Mouse (Mus musculus) CH12.LX (cell line): ENCODE results near the gene Fut1.

Experiments
- BHLHE40 ChIP-seq: IDR thresholded peaks from 2 replicates; pipeline ENCODE4 v1.6.1; 2011; ENCODE audit warnings: mild to moderate bottlenecking, low read depth, low read length, improper control_type of control experiment
- MAFK ChIP-seq: IDR thresholded peaks from 2 replicates; pipeline ENCODE4 v1.6.1; 2011; ENCODE audit warnings: low read length, improper control_type of control experiment; ENCODE audit not compliant: insufficient replicate concordance

DNA sequence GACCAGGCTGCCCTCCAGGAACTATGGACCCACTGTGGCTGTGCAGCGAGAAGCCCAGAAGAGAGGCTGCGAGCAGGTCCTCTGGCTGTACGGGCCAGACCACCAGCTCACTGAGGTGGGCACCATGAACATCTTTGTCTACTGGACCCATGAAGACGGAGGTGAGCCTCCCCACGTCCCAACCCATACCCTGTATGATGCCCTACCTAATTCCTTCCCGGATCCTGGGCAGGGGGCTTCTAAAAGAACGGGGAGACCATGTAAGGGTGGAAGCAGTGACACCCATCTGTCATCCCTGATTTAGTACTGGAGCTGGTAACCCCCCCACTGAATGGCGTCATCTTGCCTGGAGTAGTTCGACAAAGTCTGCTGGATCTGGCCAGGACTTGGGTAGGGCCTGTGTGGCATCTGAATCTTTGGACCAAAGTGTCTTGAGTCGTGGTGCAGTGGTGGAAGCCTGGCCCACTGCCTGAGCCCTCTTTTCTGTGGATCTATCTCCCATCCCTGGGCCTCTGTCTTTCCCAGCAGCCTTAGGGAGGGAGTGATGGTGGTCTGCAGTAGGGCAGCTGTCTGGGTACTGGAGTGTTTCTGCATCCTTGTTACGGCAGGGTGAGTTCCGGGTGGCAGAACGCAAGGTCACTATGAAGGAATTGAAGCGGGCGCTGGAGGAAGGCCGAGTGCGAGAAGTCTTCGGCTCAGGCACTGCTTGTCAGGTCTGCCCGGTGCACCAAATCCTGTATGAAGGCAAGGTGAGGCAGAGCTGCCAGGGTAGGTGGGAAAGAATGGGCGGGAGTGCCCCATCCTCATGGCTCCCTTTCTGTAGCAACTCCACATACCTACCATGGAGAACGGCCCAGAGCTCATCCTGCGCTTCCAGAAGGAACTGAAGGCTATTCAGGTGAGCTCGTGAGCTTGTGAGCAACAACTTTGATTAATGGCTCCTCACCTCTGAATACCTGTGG is 29.2 kb upstream of the Fut1 start:
- TF ChIP-seq BHLHE40 (no peak), MAFK (no peak)
